In genomic region chr6:48840973-48841625, GRCm38 (mm10) we compare ENCODE assay signal across 8 mouse cellular contexts. TPM values are rescaled to one million over a fixed set of nuclear protein-coding genes. Genes with fewer than 3 reads are reported as not detected.
DNase-seq lines count a peak whose midpoint lies in the region; ATAC-seq lines count a peak whose summit lies in the region.

TSS of gene Tmem176b (minus strand) at chr6:48841496.

- H3K4me3 ChIP-seq in heart, embryonic 12.5 days = peak within 1 kb of the TSS; percentile 60
- H3K4me3 ChIP-seq in kidney, embryonic 16.5 days (ENCODE audit: low read length) = peak within 1 kb of the TSS; percentile 62
- H3K4me3 ChIP-seq in limb, embryonic 15.5 days = peak within 1 kb of the TSS; percentile 45
- peak within 1 kb of the TSS; percentile 40 for H3K4me3 ChIP-seq in midbrain, embryonic 16.5 days (ENCODE audit: low read depth, low read length)
- peak within 1 kb of the TSS; percentile 52 for H3K4me3 ChIP-seq in stomach, embryonic 14.5 days (ENCODE audit: low read depth, low read length)

- peak within 1 kb of the TSS; percentile 80 for H3K4me2 ChIP-seq in heart, embryonic 12.5 days
- peak within 1 kb of the TSS; percentile 71 for H3K4me2 ChIP-seq in kidney, embryonic 16.5 days (replicated peaks; ENCODE audit: low read depth, low read length)
- H3K4me2 ChIP-seq in limb, embryonic 15.5 days = peak within 1 kb of the TSS; percentile 64
- H3K4me2 ChIP-seq in midbrain, embryonic 16.5 days (ENCODE audit: low read length) = peak within 1 kb of the TSS; percentile 45
- H3K4me2 ChIP-seq in stomach, embryonic 14.5 days (replicated peaks; ENCODE audit: low read depth, low read length) = peak within 1 kb of the TSS; percentile 91

- H3K9ac ChIP-seq in heart, embryonic 12.5 days = peak within 1 kb of the TSS; percentile 80
- peak within 1 kb of the TSS; percentile 84 for H3K9ac ChIP-seq in kidney, embryonic 16.5 days (replicated peaks; ENCODE audit: low read length)
- H3K9ac ChIP-seq in limb, embryonic 15.5 days = peak within 1 kb of the TSS; percentile 39
- peak within 1 kb of the TSS; percentile 57 for H3K9ac ChIP-seq in midbrain, embryonic 16.5 days (ENCODE audit: low read depth, low read length)
- H3K9ac ChIP-seq in stomach, embryonic 14.5 days (replicated peaks; ENCODE audit: low read depth, low read length) = peak within 1 kb of the TSS; percentile 67

- H3K27ac ChIP-seq in heart, embryonic 12.5 days (ENCODE audit: poor library complexity, severe bottlenecking) = peak within 1 kb of the TSS; percentile 94
- peak within 1 kb of the TSS; percentile 92 for H3K27ac ChIP-seq in kidney, embryonic 16.5 days (ENCODE audit: low read length)
- H3K27ac ChIP-seq in limb, embryonic 15.5 days = peak within 1 kb of the TSS; percentile 84
- H3K27ac ChIP-seq in midbrain, embryonic 16.5 days (ENCODE audit: low read length) = peak within 1 kb of the TSS; percentile 75
- peak within 1 kb of the TSS; percentile 93 for H3K27ac ChIP-seq in stomach, embryonic 14.5 days (ENCODE audit: low read length)

- 3% methylated on average over 6 of the region's 6 CpGs for WGBS in heart, embryonic 12.5 days
- 3% methylated on average over 6 of the region's 6 CpGs for WGBS in kidney, embryonic 16.5 days
- WGBS in limb, embryonic 15.5 days = 5% methylated on average over 6 of the region's 6 CpGs
- 14% methylated on average over 6 of the region's 6 CpGs for WGBS in midbrain, embryonic 16.5 days
- WGBS in stomach, embryonic 14.5 days = 4% methylated on average over 6 of the region's 6 CpGs

- no peaks in the 10 kb centered on the region for H3K9me3 ChIP-seq in heart, embryonic 12.5 days (replicated peaks)
- no peaks in the 10 kb centered on the region for H3K9me3 ChIP-seq in kidney, embryonic 16.5 days (ENCODE audit: low read length)
- H3K9me3 ChIP-seq in limb, embryonic 15.5 days = no peaks in the 10 kb centered on the region
- H3K9me3 ChIP-seq in midbrain, embryonic 16.5 days (replicated peaks; ENCODE audit: control insufficient read depth, low read length, poor library complexity, severe bottlenecking) = no peaks in the 10 kb centered on the region
- no peaks in the 10 kb centered on the region for H3K9me3 ChIP-seq in stomach, embryonic 14.5 days (ENCODE audit: control insufficient read depth, low read depth, low read length)

- peaks cover 55% of the 10 kb centered on the region for H3K36me3 ChIP-seq in heart, embryonic 12.5 days
- peaks cover 42% of the 10 kb centered on the region for H3K36me3 ChIP-seq in kidney, embryonic 16.5 days (ENCODE audit: insufficient read depth, low read length)
- H3K36me3 ChIP-seq in limb, embryonic 15.5 days = peaks cover 37% of the 10 kb centered on the region
- no peaks in the 10 kb centered on the region for H3K36me3 ChIP-seq in midbrain, embryonic 16.5 days (ENCODE audit: control insufficient read depth, insufficient read depth, low read length)
- peaks cover 37% of the 10 kb centered on the region for H3K36me3 ChIP-seq in stomach, embryonic 14.5 days (ENCODE audit: control insufficient read depth, insufficient read depth, low read length)

- no peak for ATAC-seq in cerebellum, adult (ENCODE audit: insufficient number of reproducible peaks, low FRiP score, low TSS enrichment)
- ATAC-seq in heart, embryonic 12.5 days (ENCODE audit: insufficient number of reproducible peaks, low FRiP score) = peak; percentile 92
- peak; percentile 96 for ATAC-seq in kidney, embryonic 16.5 days (ENCODE audit: low FRiP score, low TSS enrichment)
- peak; percentile 89 for ATAC-seq in limb, embryonic 15.5 days (ENCODE audit: insufficient number of reproducible peaks, low FRiP score, low TSS enrichment, low read depth)
- peak; percentile 93 for ATAC-seq in midbrain, embryonic 16.5 days
- peak; percentile 91 for ATAC-seq in stomach, embryonic 14.5 days (ENCODE audit: insufficient number of reproducible peaks, insufficient read depth, low FRiP score, low read depth)

- peaks cover 39% of the 10 kb centered on the region for H3K4me1 ChIP-seq in heart, embryonic 12.5 days (replicated peaks)
- H3K4me1 ChIP-seq in kidney, embryonic 16.5 days (ENCODE audit: insufficient read depth, low read length) = peaks cover 30% of the 10 kb centered on the region
- peaks cover 43% of the 10 kb centered on the region for H3K4me1 ChIP-seq in limb, embryonic 15.5 days
- peaks cover 25% of the 10 kb centered on the region; the same call in 1 of the 2 replicates for H3K4me1 ChIP-seq in midbrain, embryonic 16.5 days (ENCODE audit: control insufficient read depth, insufficient read depth, low read length)
- H3K4me1 ChIP-seq in stomach, embryonic 14.5 days (ENCODE audit: control insufficient read depth, insufficient read depth, low read length) = peaks cover 27% of the 10 kb centered on the region

- H3K27me3 ChIP-seq in heart, embryonic 12.5 days (replicated peaks) = no peaks in the 10 kb centered on the region
- H3K27me3 ChIP-seq in kidney, embryonic 16.5 days (ENCODE audit: insufficient read depth, low read length) = no peaks in the 10 kb centered on the region
- H3K27me3 ChIP-seq in limb, embryonic 15.5 days = no peaks in the 10 kb centered on the region
- no peaks in the 10 kb centered on the region for H3K27me3 ChIP-seq in midbrain, embryonic 16.5 days (ENCODE audit: control insufficient read depth, insufficient read depth, low read depth, low read length)
- no peaks in the 10 kb centered on the region for H3K27me3 ChIP-seq in stomach, embryonic 14.5 days (ENCODE audit: control insufficient read depth, insufficient read depth, low read length)

- DNase-seq in cerebellum, adult 11 months = peak; percentile 21
- peak; percentile 88 for DNase-seq in fibroblast of lung, adult 2 months (ENCODE audit: low read depth)

RNA-seq across cellular contexts. Expression of gene Tmem176b, which starts in this region (rescaled TPM):
- polyA plus RNA-seq in heart, embryonic 12.5 days (2016; fragmentation: Nextera tagmentation; extraction: Ambion mirVana) = 226 and 236 TPM in 2 replicates
- 479 and 496 TPM in 2 replicates for polyA plus RNA-seq in kidney, embryonic 16.5 days (2015; fragmentation: Nextera tagmentation; extraction: Ambion mirVana)
- 230 and 235 TPM in 2 replicates for polyA plus RNA-seq in limb, embryonic 15.5 days (2015; fragmentation: Nextera tagmentation; extraction: Ambion mirVana)
- 113 and 127 TPM in 2 replicates for polyA plus RNA-seq in midbrain, embryonic 16.5 days (2015; fragmentation: Nextera tagmentation; extraction: Ambion mirVana)
- polyA plus RNA-seq in stomach, embryonic 14.5 days (2014; fragmentation: Nextera tagmentation; extraction: Ambion mirVana) = 324 and 329 TPM in 2 replicates
